ENCODE assay signal across 28 mouse cellular contexts in the genomic region with DNA sequence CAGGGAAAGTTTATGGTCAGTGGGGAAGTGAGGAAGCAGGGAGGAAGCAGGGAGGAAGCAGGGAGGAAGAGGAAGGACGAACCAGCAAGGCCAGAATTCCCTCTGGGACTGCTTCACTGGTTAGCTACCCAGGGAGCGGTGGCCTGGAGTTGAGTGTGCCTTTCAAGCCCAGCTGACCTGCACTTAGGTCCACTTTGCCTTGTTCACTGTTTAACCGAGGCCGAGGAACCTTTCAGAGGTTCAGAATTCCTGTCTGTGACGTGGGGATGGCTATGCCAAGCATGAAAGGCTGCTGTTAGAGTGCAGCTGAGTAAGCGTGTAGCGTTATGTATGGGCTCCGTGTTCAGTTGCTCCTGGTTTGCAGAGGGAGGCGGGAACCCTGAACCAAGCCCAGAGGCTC. TPM values are rescaled to one million over a fixed set of nuclear protein-coding genes. Genes with fewer than 3 reads are reported as not detected.
DNase-seq lines count a peak whose midpoint lies in the region; ATAC-seq and TF ChIP-seq lines count a peak whose summit lies in the region.
"Had no signal": no experiment of that assay in that cellular context is flagged by ENCODE, and none has a peak within 500 bp of the region (broad histone marks: within the 10 kb centered on the region; RNA-seq: fewer than 3 reads in every experiment).

No protein-coding gene starts in this region.

- H3K27me3 ChIP-seq in forebrain, postnatal 0 days (ENCODE audit: insufficient read depth, low read length), result no peaks in the 10 kb centered on the region
- H3K27me3 ChIP-seq in forebrain, embryonic 13.5 days, result no peaks in the 10 kb centered on the region
- no peaks in the 10 kb centered on the region for H3K27me3 ChIP-seq in midbrain, embryonic 16.5 days (ENCODE audit: control insufficient read depth, insufficient read depth, low read depth, low read length)
- H3K27me3 ChIP-seq in midbrain, embryonic 11.5 days (ENCODE audit: control insufficient read depth, insufficient read depth, low read length), result no peaks in the 10 kb centered on the region
- H3K27me3 ChIP-seq: limb, embryonic 15.5 days had no signal

- no peaks in the 10 kb centered on the region for H3K36me3 ChIP-seq in forebrain, postnatal 0 days (ENCODE audit: insufficient read depth)
- no peaks in the 10 kb centered on the region for H3K36me3 ChIP-seq in forebrain, embryonic 13.5 days (ENCODE audit: poor library complexity, severe bottlenecking)
- no peaks in the 10 kb centered on the region for H3K36me3 ChIP-seq in midbrain, embryonic 16.5 days (ENCODE audit: control insufficient read depth, insufficient read depth, low read length)
- no peaks in the 10 kb centered on the region for H3K36me3 ChIP-seq in midbrain, embryonic 11.5 days (ENCODE audit: control insufficient read depth, insufficient read depth, low read length)
- H3K36me3 ChIP-seq: limb, embryonic 15.5 days had no signal

- peak overlapping the region; percentile 74 for H3K27ac ChIP-seq in forebrain, postnatal 0 days (ENCODE audit: low read depth, low read length)
- H3K27ac ChIP-seq in forebrain, embryonic 13.5 days, result no peak overlapping the region
- peak overlapping the region; percentile 76; the same call in 1 of the 2 replicates for H3K27ac ChIP-seq in midbrain, embryonic 16.5 days (ENCODE audit: low read length)
- H3K27ac ChIP-seq in midbrain, embryonic 11.5 days (ENCODE audit: low read depth, low read length), result no peak overlapping the region
- H3K27ac ChIP-seq: limb, embryonic 15.5 days; liver, embryonic 14.5 days had no signal

- no peaks in the 10 kb centered on the region for H3K9me3 ChIP-seq in forebrain, postnatal 0 days (ENCODE audit: low read length)
- no peaks in the 10 kb centered on the region for H3K9me3 ChIP-seq in forebrain, embryonic 13.5 days (replicated peaks)
- H3K9me3 ChIP-seq in midbrain, embryonic 16.5 days (replicated peaks; ENCODE audit: control insufficient read depth, low read length, poor library complexity, severe bottlenecking), result no peaks in the 10 kb centered on the region
- H3K9me3 ChIP-seq in midbrain, embryonic 11.5 days (ENCODE audit: control insufficient read depth, low read length), result no peaks in the 10 kb centered on the region
- H3K9me3 ChIP-seq: limb, embryonic 15.5 days had no signal

- 93% methylated on average over 9 of the region's 9 CpGs for WGBS in forebrain, postnatal 0 days
- WGBS in forebrain, embryonic 13.5 days, result 90% methylated on average over 9 of the region's 9 CpGs
- 89% methylated on average over 9 of the region's 9 CpGs for WGBS in midbrain, embryonic 16.5 days
- 94% methylated on average over 9 of the region's 9 CpGs for WGBS in midbrain, embryonic 11.5 days

- TF ChIP-seq CTCF in forebrain, postnatal 0 days (IDR thresholded peaks at IDR 0.05; ENCODE audit: low read depth), result no peak

- H3K4me2 ChIP-seq in forebrain, postnatal 0 days (ENCODE audit: low read depth), result no peak overlapping the region
- H3K4me2 ChIP-seq in forebrain, embryonic 13.5 days, result no peak overlapping the region
- no peak overlapping the region for H3K4me2 ChIP-seq in midbrain, embryonic 16.5 days (ENCODE audit: low read length)
- H3K4me2 ChIP-seq in midbrain, embryonic 11.5 days, result no peak overlapping the region
- H3K4me2 ChIP-seq: heart, embryonic 11.5 days; limb, embryonic 15.5 days; lung, embryonic 14.5 days had no signal

- DNase-seq in forebrain, postnatal 0 days, result no peak
- peak; percentile 41 to 54 for DNase-seq in kidney, adult 8-10 months
- no peak for DNase-seq in kidney, adult 18-20 months
- no peak for DNase-seq in midbrain, embryonic 11.5 days (ENCODE audit: low spot score, missing footprints)
- no peak for DNase-seq in cerebellum, adult 11 months
- DNase-seq: adrenal gland, postnatal 14 days; cerebellum, adult 8-10 months; layer of hippocampus, postnatal 36 days; lung, embryonic 14.5 days; right cerebral cortex, postnatal 25 days; spleen, adult 18-20 months had no signal

- ATAC-seq in forebrain, postnatal 0 days, result no peak
- no peak for ATAC-seq in forebrain, embryonic 13.5 days
- ATAC-seq in midbrain, embryonic 16.5 days, result no peak
- ATAC-seq in midbrain, embryonic 11.5 days (ENCODE audit: low FRiP score), result no peak
- ATAC-seq: CD4-positive, CD25-positive, alpha-beta regulatory T cell, adult 4 months; hindbrain, postnatal 0 days; intestine, embryonic 16.5 days had no signal

- H3K4me3 ChIP-seq in forebrain, postnatal 0 days (ENCODE audit: low read depth, low read length), result no peak overlapping the region
- H3K4me3 ChIP-seq in forebrain, embryonic 13.5 days, result no peak overlapping the region
- no peak overlapping the region for H3K4me3 ChIP-seq in midbrain, embryonic 16.5 days (ENCODE audit: low read depth, low read length)
- no peak overlapping the region for H3K4me3 ChIP-seq in midbrain, embryonic 11.5 days (ENCODE audit: low read depth, low read length)
- H3K4me3 ChIP-seq: limb, embryonic 15.5 days had no signal

- H3K4me1 ChIP-seq in forebrain, postnatal 0 days (ENCODE audit: insufficient read depth), result peaks cover 16% of the 10 kb centered on the region
- peaks cover 41% of the 10 kb centered on the region for H3K4me1 ChIP-seq in forebrain, embryonic 13.5 days
- peaks cover 28% of the 10 kb centered on the region for H3K4me1 ChIP-seq in midbrain, embryonic 16.5 days (ENCODE audit: control insufficient read depth, insufficient read depth, low read length)
- peaks cover 17% of the 10 kb centered on the region for H3K4me1 ChIP-seq in midbrain, embryonic 11.5 days (ENCODE audit: control insufficient read depth, insufficient read depth, low read length)

- no peak overlapping the region for H3K9ac ChIP-seq in forebrain, postnatal 0 days
- H3K9ac ChIP-seq in forebrain, embryonic 13.5 days, result no peak overlapping the region
- H3K9ac ChIP-seq in midbrain, embryonic 16.5 days (ENCODE audit: low read depth, low read length), result no peak overlapping the region
- H3K9ac ChIP-seq in midbrain, embryonic 11.5 days (ENCODE audit: low read length), result no peak overlapping the region
- H3K9ac ChIP-seq: limb, embryonic 15.5 days; liver, embryonic 14.5 days; lung, embryonic 14.5 days had no signal

RNA-seq across cellular contexts. Expression of gene Stpg4, which starts 54.2 kb away (rescaled TPM):
- total RNA-seq in forebrain, postnatal 0 days (2014; rRNA removed), result not detected in 2 replicates
- not detected in 2 replicates for polyA plus RNA-seq in forebrain, postnatal 0 days (2015; fragmentation: Nextera tagmentation; extraction: Ambion mirVana)
- not detected in 2 replicates for polyA plus RNA-seq in forebrain, embryonic 13.5 days (2015; fragmentation: Nextera tagmentation; extraction: Ambion mirVana)
- polyA plus RNA-seq in midbrain, embryonic 16.5 days (2015; fragmentation: Nextera tagmentation; extraction: Ambion mirVana), result 0.34 TPM in 1 of 2 replicates, not detected in the other
- not detected in 2 replicates for polyA plus RNA-seq in midbrain, embryonic 11.5 days (2014; fragmentation: Nextera tagmentation; extraction: Ambion mirVana)
- total RNA-seq: adrenal gland, postnatal 14 days; gastrocnemius, adult 18-20 months; layer of hippocampus, adult 8-10 months; layer of hippocampus, postnatal 36 days; left cerebral cortex, postnatal 36 days; megakaryocyte, adult 5-6 weeks; monocyte, adult 5-6 weeks had no signal
- polyA plus RNA-seq: CD4-positive, CD25-positive, alpha-beta regulatory T cell, adult 4 months; embryonic facial prominence, embryonic 14.5 days; heart, embryonic 11.5 days; heart, postnatal 0 days; hindbrain, postnatal 0 days; intestine, embryonic 16.5 days; limb, embryonic 15.5 days; liver, embryonic 14.5 days; lung, embryonic 14.5 days; neural tube, embryonic 11.5 days; urinary bladder, adult 2 months had no signal

Comparison
In these comparisons a context has a peak if more than half of its experiments do, and no peak if none do; other contexts are left out.
1. DNase-seq: peak in kidney, adult 8-10 months (2 of 2); none in forebrain, postnatal 0 days (single experiment), kidney, adult 18-20 months (single experiment), midbrain, embryonic 11.5 days (single experiment) and cerebellum, adult 11 months (single experiment).
2. H3K27ac ChIP-seq: peak in forebrain, postnatal 0 days (single experiment) and midbrain, embryonic 16.5 days (single experiment); none in forebrain, embryonic 13.5 days (single experiment) and midbrain, embryonic 11.5 days (single experiment).